Mouse (Mus musculus) testis, adult 2 months (tissue): ENCODE measurements at regions not wholly inside any gene's neighbourhood (a gene's known extent, or its start where the extent isn't known, plus 50 kb on each side); places are given as distances from the start of the nearest gene placed in this dataset.

Source experiments
- CTCF ChIP-seq: fragments of 200-500 bp; IDR thresholded peaks from 2 replicates; pipeline ENCODE4 v1.5.1; 2012; ENCODE audit warnings: low read depth, mild to moderate bottlenecking, inconsistent platforms, low read length, moderate library complexity; ENCODE audit not compliant: control insufficient read depth, insufficient read depth, insufficient replicate concordance
- POLR2A ChIP-seq: fragments of 200-500 bp; IDR thresholded peaks from 2 replicates; pipeline ENCODE4 v1.6.1; 2012; ENCODE audit warnings: low read depth, mild to moderate bottlenecking, inconsistent platforms, low read length, moderate library complexity; ENCODE audit not compliant: control insufficient read depth

DNA sequence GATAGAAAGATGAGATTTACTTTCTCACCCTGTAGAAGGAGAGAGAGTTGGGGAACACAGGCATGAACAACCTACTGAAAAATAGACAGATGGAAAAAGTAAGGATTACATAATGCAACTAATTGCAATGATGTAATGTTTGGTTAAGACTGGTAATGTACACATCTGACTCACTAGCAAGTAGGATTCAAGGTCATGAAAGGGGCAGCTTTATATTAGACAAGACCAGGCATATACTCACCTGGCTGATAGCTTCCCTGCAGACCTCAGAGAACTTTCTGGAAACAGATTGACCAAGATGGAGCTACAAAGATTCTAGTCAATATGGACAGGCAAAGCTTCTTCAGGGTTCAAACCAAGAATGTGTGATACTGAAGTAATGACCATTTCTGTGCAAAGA lies 227.7 kb upstream of the Dab2 start:
- TF ChIP-seq CTCF, result no peak
- no peak for TF ChIP-seq POLR2A
